Mouse (Mus musculus) myocyte (in vitro differentiated cells): Measurements from ENCODE around the gene Agtrap. TPM values are rescaled to one million over a fixed set of nuclear protein-coding genes. Genes with fewer than 3 reads are reported as not detected.

Experiments used
- H3K27me3 ChIP-seq: one replicate; pipeline ENCODE4 v1.6.1; 2011; ENCODE audit not compliant: control insufficient read depth, insufficient read depth, insufficient read length
- H3K36me3 ChIP-seq: one replicate; pipeline ENCODE4 v1.6.1; 2011; ENCODE audit not compliant: control insufficient read depth, insufficient read depth
- H3K4me2 ChIP-seq: one replicate; pipeline ENCODE4 v1.6.1; 2011; ENCODE audit warnings: low read depth, control low read depth
- H3K4me3 ChIP-seq: one replicate; pipeline ENCODE4 v1.5.1; 2011; ENCODE audit warnings: mild to moderate bottlenecking, control low read depth, moderate library complexity
- H3K79me2 ChIP-seq: one replicate; pipeline ENCODE4 v1.6.1; 2011; ENCODE audit not compliant: control insufficient read depth, insufficient read depth
- H3ac ChIP-seq: one replicate; pipeline ENCODE4 v1.6.1; 2011; ENCODE audit not compliant: control insufficient read depth, insufficient read length
- CEBPB ChIP-seq: IDR thresholded peaks from 2 replicates; pipeline ENCODE4 v1.6.1; 2011; ENCODE audit warnings: mild to moderate bottlenecking, moderate library complexity; ENCODE audit not compliant: poor library complexity, insufficient read depth, severe bottlenecking
- E2F4 ChIP-seq: IDR thresholded peaks from one replicate; pipeline ENCODE4 v1.6.1; 2011; ENCODE audit warnings: mild to moderate bottlenecking, control low read depth, moderate library complexity; ENCODE audit not compliant: insufficient read depth
- MAX ChIP-seq: IDR thresholded peaks from one replicate; pipeline ENCODE4 v1.6.1; 2011; ENCODE audit warnings: low read depth, mild to moderate bottlenecking, control low read depth
- MYOD1 ChIP-seq, 3 experiments: IDR thresholded peaks; one replicate each; pipeline ENCODE4 v1.6.1; 2011; ENCODE audit warnings: control low read depth in 2 of 3, low read depth in 2 of 3, mild to moderate bottlenecking in 2 of 3, moderate library complexity in 1 of 3; ENCODE audit not compliant: insufficient read length in 2 of 3, control insufficient read depth in 1 of 3
- MYOG ChIP-seq, 3 experiments: IDR thresholded peaks; one replicate each; pipeline ENCODE4 v1.6.1; 2011; ENCODE audit warnings: control low read depth in 2 of 3, low read depth in 2 of 3, mild to moderate bottlenecking in 2 of 3; ENCODE audit not compliant: insufficient read length in 2 of 3, control insufficient read depth in 1 of 3, insufficient read depth in 1 of 3
- POLR2A ChIP-seq: IDR thresholded peaks from one replicate; pipeline ENCODE4 v1.6.1; 2011; ENCODE audit warnings: low read depth, mild to moderate bottlenecking, control low read depth, moderate library complexity; ENCODE audit not compliant: insufficient read length
- POLR2AphosphoS2 ChIP-seq: IDR thresholded peaks from one replicate; pipeline ENCODE4 v1.6.1; 2011; ENCODE audit warnings: low read depth, control low read depth; ENCODE audit not compliant: insufficient read length
- REST ChIP-seq: IDR thresholded peaks from one replicate; pipeline ENCODE4 v1.6.1; 2011; ENCODE audit warnings: mild to moderate bottlenecking, control low read depth, moderate library complexity; ENCODE audit not compliant: insufficient read depth, insufficient read length
- SRF ChIP-seq: IDR thresholded peaks from one replicate; pipeline ENCODE4 v1.6.1; 2011; ENCODE audit warnings: low read depth; ENCODE audit not compliant: control insufficient read depth, insufficient read length
- TCF12 ChIP-seq: IDR thresholded peaks from one replicate; pipeline ENCODE4 v1.6.1; 2011; ENCODE audit warnings: mild to moderate bottlenecking, control low read depth; ENCODE audit not compliant: poor library complexity, insufficient read depth, severe bottlenecking
- TCF3 ChIP-seq: IDR thresholded peaks from one replicate; pipeline ENCODE4 v1.6.1; 2011; ENCODE audit warnings: low read depth, control low read depth; ENCODE audit not compliant: insufficient read length
- USF1 ChIP-seq: IDR thresholded peaks from one replicate; pipeline ENCODE4 v1.6.1; 2011; ENCODE audit warnings: low read depth, mild to moderate bottlenecking, control low read depth, moderate library complexity
- polyA plus RNA-seq: library from polyadenylated mRNA; unstranded; fragments of >200 nt; fragmentation: generic; extraction: Trizol; gene quantifications from one replicate; pipeline ENCODE4 v1.2.1, GENCODE M21; 2012; ENCODE audit warnings: missing spikeins

Agtrap gene
- polyA plus RNA-seq, 1 experiment: 10.9 TPM

GRCm38 (mm10) chr4:148116657-148117056, 28.8 kb upstream of the Agtrap start:
- no peak overlapping the region for H3ac ChIP-seq
- H3K4me3 ChIP-seq: no peak overlapping the region
- H3K79me2 ChIP-seq: no peaks in the 10 kb centered on the region
- no peak for TF ChIP-seq TCF3
- no peak for TF ChIP-seq TCF12
- TF ChIP-seq MYOD1 (IDR thresholded peaks at IDR 0.05; ENCODE audit: control insufficient read depth in 1 of 3, insufficient read length in 2 of 3, low read depth in 2 of 3): no peak
- no peak for TF ChIP-seq E2F4
- TF ChIP-seq MAX: no peak
- no peak for TF ChIP-seq REST
- no peaks in the 10 kb centered on the region for H3K36me3 ChIP-seq
- H3K27me3 ChIP-seq: peaks cover 6% of the 10 kb centered on the region
- H3K4me2 ChIP-seq: no peak overlapping the region

GRCm38 (mm10) chr4:148115467-148115866, 27.6 kb upstream of the Agtrap start:
- no peak for TF ChIP-seq E2F4
- TF ChIP-seq USF1: no peak
- TF ChIP-seq MYOG (IDR thresholded peaks at IDR 0.05; ENCODE audit: control insufficient read depth in 1 of 3, insufficient read depth in 1 of 3, insufficient read length in 2 of 3, low read depth in 2 of 3): no peak
- TF ChIP-seq REST: no peak
- TF ChIP-seq MYOD1 (IDR thresholded peaks at IDR 0.05; ENCODE audit: control insufficient read depth in 1 of 3, insufficient read length in 2 of 3, low read depth in 2 of 3): no peak
- TF ChIP-seq MAX: no peak
- TF ChIP-seq SRF: no peak
- TF ChIP-seq TCF3: no peak
- TF ChIP-seq CEBPB: no peak
- TF ChIP-seq POLR2A: no peak
- no peak for TF ChIP-seq POLR2AphosphoS2
- TF ChIP-seq TCF12: no peak
- no peaks in the 10 kb centered on the region for H3K79me2 ChIP-seq
- H3K4me3 ChIP-seq: no peak overlapping the region
- H3ac ChIP-seq: no peak overlapping the region
- H3K27me3 ChIP-seq: peaks cover 6% of the 10 kb centered on the region
- H3K36me3 ChIP-seq: no peaks in the 10 kb centered on the region
- peak overlapping the region; percentile 38 for H3K4me2 ChIP-seq

- Histone ChIP-seq H3ac (no peak overlapping the region), H3K4me3 (no peak overlapping the region), H3K4me2 (peak overlapping the region; percentile 38)
These were observed 27.0 kb upstream of the Agtrap start for GRCm38 (mm10) chr4:148114758-148115391.

GRCm38 (mm10) chr4:148112519-148112918, 24.7 kb upstream of the Agtrap start:
- no peak for TF ChIP-seq MYOD1 (IDR thresholded peaks at IDR 0.05; ENCODE audit: control insufficient read depth in 1 of 3, insufficient read length in 2 of 3, low read depth in 2 of 3)
- H3K27me3 ChIP-seq: peaks cover 20% of the 10 kb centered on the region
- H3ac ChIP-seq: no peak overlapping the region
- H3K4me2 ChIP-seq: no peak overlapping the region
- H3K79me2 ChIP-seq: no peaks in the 10 kb centered on the region
- no peaks in the 10 kb centered on the region for H3K36me3 ChIP-seq
- no peak overlapping the region for H3K4me3 ChIP-seq

More at GRCm38 (mm10) chr4:148114758-148115391, 27.0 kb upstream of the Agtrap start:
- peaks cover 12% of the 10 kb centered on the region for H3K27me3 ChIP-seq
- H3K36me3 ChIP-seq: no peaks in the 10 kb centered on the region
- TF ChIP-seq CEBPB (no peak), MAX (no peak), E2F4 (no peak), USF1 (no peak), MYOD1 (IDR thresholded peaks at IDR 0.05; ENCODE audit: control insufficient read depth in 1 of 3, insufficient read length in 2 of 3, low read depth in 2 of 3) (no peak), REST (no peak), POLR2AphosphoS2 (no peak), MYOG (IDR thresholded peaks at IDR 0.05; ENCODE audit: control insufficient read depth in 1 of 3, insufficient read depth in 1 of 3, insufficient read length in 2 of 3, low read depth in 2 of 3) (no peak), TCF3 (no peak), TCF12 (no peak), SRF (no peak), POLR2A (no peak)
- H3K79me2 ChIP-seq: no peaks in the 10 kb centered on the region

GRCm38 (mm10) chr4:148109215-148109614, 21.4 kb upstream of the Agtrap start:
- no peak overlapping the region for H3K4me2 ChIP-seq
- peaks cover 20% of the 10 kb centered on the region for H3K27me3 ChIP-seq
- H3K79me2 ChIP-seq: no peaks in the 10 kb centered on the region
- no peaks in the 10 kb centered on the region for H3K36me3 ChIP-seq
- no peak overlapping the region for H3ac ChIP-seq
- TF ChIP-seq MYOG (IDR thresholded peaks at IDR 0.05; ENCODE audit: control insufficient read depth in 1 of 3, insufficient read depth in 1 of 3, insufficient read length in 2 of 3, low read depth in 2 of 3): no peak
- no peak for TF ChIP-seq TCF12
- no peak for TF ChIP-seq POLR2AphosphoS2
- no peak for TF ChIP-seq POLR2A
- no peak for TF ChIP-seq MAX
- TF ChIP-seq E2F4: no peak
- TF ChIP-seq CEBPB: no peak
- H3K4me3 ChIP-seq: no peak overlapping the region
